Mouse (Mus musculus) brain, adult 10 weeks (tissue): ENCODE measurements around the gene Rad17. TPM values are rescaled to one million over a fixed set of nuclear protein-coding genes. Genes with fewer than 3 reads are reported as not detected.

ENCODE experiments used
- polyA plus RNA-seq: library from polyadenylated mRNA; stranded (reverse); fragments of 350-450 nt; fragmentation: Illumina TruSeq; extraction: RNeasy Lipid Tissue Mini Kit (QIAGEN cat#74804); gene quantifications from one replicate; pipeline ENCODE4 v1.2.3, GENCODE M21; 2015; ENCODE audit warnings: low read depth, low replicate concordance

Rad17 gene
- 14.6 TPM for polyA plus RNA-seq

GRCm38 (mm10) chr13:100650550-100651438, at the start of gene Rad17, which contains the start of gene Ak6:
Gene Rad17, minus strand, starts transcription at chr13:100651051.
Gene Ak6, plus strand, starts transcription at chr13:100650979.

DNA sequence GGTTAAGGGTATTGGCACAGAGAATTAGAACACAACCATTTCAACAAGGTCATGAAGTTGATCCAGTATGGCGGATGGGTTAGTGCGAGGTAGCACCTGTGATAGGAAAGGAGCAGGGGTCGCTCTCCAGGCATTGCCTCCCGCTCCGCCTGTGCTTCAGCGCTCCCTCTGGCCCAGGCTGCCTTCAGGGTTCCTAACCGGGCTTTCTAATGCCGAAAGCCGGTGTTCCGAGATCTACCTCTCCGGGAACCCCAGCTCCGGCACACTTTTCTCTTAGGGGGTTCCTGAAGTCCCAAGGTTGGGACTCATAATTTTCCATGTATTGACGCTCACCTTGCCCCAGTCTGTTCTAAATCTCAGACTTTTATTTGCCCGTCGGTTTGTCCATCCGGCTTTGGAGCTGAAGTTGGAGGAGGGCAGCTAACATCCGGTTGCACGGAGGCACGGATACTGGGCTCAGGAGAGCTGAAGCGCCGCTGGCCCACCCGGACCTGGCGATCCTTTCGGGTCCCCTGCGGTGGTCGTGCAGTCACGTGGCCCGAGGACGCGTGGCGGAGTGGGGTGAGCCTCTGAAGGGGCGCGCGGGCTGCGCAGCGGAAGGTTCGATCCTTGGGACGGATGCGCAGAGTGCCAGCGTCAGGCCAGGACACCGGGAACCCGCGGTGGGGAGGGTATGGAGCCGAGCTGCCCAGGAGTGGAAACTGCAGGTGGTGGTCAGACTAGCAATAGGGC, 18.6 kb upstream of the Rad17 start, which contains the start of gene Ccdc125:
TSS of gene Ccdc125 (plus strand) at position 427 of the 732 bp plus-strand sequence.

DNA sequence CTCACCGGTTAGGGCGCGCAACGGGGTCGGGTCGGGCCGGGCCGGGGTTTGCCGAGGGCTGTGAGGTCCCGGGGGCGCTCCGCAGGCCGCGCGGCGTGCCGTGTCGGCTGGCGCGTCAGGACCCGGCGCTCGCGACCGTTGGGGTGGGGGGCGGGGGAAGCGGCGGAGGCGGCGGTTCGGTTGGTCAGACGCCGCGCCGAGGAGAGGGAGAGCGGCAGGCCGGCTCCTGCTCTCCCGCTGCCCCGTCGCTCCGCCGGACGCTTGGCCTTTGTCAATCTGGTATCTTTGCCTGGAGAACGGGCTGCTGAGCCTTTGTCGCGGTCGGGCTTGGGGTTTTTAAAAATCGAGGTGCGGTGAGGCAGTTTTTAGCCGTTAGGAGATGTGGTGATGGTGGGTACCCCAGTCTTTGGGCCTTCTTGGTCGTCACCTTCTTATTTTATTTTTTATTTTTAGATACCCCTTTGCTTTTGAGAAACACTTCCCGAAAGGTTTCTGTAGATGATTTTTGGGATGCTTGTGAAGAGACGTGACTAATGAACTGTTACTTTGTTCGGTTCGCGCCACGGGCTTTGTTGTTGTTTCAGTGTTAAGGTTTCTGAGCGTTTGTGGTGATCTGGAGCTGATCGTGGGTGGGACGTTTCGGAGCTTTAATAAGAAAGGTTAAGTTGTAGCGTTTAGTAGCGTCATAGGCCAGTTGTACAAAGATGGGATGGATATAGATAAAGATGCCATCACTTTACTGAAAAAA, 762 bp upstream of the Rad17 start, which contains the start of gene Taf9:
TSS of gene Taf9 (plus strand) at position 141 of the 748 bp plus-strand sequence.

GRCm38 (mm10) chr13:100616181-100617087, 34.4 kb downstream of the Rad17 start, which contains the start of gene Marveld2:
Gene Marveld2, minus strand, starts transcription at chr13:100616971.

Other genes starting within 250 kb of the Rad17 start
- not detected for gene Naip1, start 198.2 kb downstream of the Rad17 start, polyA plus RNA-seq
- gene Gtf2h2, start 158.5 kb downstream of the Rad17 start, polyA plus RNA-seq, result 55.1 TPM
- 10.9 TPM for gene Ocln, start 98.3 kb downstream of the Rad17 start, polyA plus RNA-seq
- gene Marveld2, start 34.1 kb downstream of the Rad17 start, polyA plus RNA-seq, result 1.0 TPM
- 180 TPM for gene Ak6, start 72 bp downstream of the Rad17 start, polyA plus RNA-seq
- 28.1 TPM for gene Taf9, start 528 bp upstream of the Rad17 start, polyA plus RNA-seq
- not detected for gene Ccdc125, start 18.7 kb upstream of the Rad17 start, polyA plus RNA-seq
- gene Cdk7, start 79.9 kb upstream of the Rad17 start, polyA plus RNA-seq, result 31.9 TPM
- 119 TPM for gene Mrps36, start 93.6 kb upstream of the Rad17 start, polyA plus RNA-seq
- gene Cenph, start 124.8 kb upstream of the Rad17 start, polyA plus RNA-seq, result 0.51 TPM
- gene Ccnb1, start 135.5 kb upstream of the Rad17 start, polyA plus RNA-seq, result 0.89 TPM
- gene Slc30a5, start 182.4 kb upstream of the Rad17 start, polyA plus RNA-seq, result 37.6 TPM